Mouse (Mus musculus): Measurements from ENCODE around the gene Ccdc60.

- no peak for TF ChIP-seq CTCF (IDR thresholded peaks at IDR 0.05; ENCODE audit: control insufficient read depth, insufficient read depth, low read length)
- no peak for TF ChIP-seq POLR2A (IDR thresholded peaks at IDR 0.05; ENCODE audit: borderline replicate concordance, control insufficient read depth, low read depth, low read length)
These were observed 16.8 kb upstream of the Ccdc60 start for GRCm38 (mm10) chr5:116305557-116305956.
